Mouse (Mus musculus): ENCODE measurements around the gene Ccnjl. TPM values are rescaled to one million over a fixed set of nuclear protein-coding genes. Genes with fewer than 3 reads are reported as not detected.

The Ccnjl gene
- not detected for polyA plus RNA-seq (2017; shearing (Covaris generic))

DNA sequence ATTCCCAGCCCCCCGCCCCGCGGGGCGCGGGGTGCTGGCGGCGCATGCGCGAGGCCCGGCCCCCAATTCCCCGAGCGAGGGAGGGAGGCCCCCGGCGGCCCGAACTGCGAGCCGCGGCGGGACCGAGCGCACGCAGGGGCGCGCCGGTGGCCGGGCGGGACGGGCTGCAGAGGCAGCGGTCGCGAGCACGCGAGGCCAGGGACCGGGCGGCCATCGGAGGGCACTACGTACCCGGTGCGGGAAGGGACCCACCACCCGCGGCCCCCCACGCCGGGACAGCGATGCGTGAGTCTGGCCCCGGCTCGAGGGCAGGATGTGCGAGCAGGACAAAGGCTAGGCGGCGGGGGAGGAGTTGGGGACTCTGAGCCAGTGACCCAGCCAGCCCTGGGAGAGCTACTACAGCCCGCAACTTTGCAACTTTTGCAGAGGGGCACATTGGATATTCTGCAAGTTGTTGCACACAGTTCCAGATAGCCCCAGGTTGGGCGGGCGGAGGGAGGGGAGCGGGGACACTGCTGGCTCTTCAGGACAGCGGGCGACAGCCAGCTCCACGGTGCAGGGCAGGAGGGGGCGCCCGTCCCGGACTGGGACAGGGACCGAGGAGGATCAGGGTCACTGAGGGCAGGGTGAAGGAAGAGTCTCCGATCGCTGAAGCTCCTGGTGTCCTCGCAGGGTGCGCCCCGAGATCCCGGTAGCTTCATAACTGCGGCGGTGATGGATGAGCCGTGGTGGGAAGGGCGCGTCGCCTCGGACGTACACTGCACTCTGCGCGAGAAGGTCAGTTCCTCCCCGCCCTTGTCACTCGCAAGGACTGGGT lies at the start of gene Ccnjl:
TSS of gene Ccnjl (plus strand) at position 102 of the 817 bp plus-strand sequence.

DNA sequence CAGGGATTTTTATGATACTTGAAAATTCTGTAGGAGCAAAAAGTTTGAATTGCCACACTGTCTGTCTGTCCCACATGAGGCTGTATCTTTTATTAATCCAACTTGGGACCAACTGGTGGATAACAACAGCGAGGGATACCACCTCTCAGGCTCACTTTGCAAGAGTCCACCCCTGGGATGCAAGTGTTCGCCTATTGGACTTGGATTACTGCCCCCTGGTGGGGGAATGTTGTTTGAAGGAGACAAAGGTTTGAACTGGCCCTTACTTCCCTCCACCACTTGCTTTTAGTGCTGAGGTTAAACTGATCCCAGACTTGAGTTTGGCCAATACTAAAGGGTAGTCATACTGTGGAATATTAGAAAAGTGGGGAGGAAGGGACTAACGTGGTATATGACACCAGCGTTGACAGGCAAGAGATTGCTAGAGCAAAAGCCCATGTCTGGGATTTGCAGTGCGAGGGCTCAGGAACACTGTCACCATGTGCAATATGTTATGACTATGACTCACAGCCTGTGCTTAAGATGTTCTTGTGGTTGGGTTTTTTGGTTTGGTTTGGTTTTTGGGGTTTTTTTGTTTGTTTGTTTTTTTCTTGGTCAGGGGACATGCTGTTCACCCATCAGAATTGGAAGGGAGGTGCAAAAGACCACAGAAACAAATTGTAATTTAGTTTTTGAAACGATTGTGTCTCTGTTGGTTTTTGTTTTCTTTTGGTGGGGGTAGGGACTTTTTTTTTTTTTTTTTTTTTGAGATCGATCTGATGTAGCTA lies 57.9 kb downstream of the Ccnjl start, which contains the start of gene 4933415A04Rik:
TSS of gene 4933415A04Rik (plus strand) at position 717 of the 767 bp plus-strand sequence.

GRCm38 (mm10) chr11:43601440-43601839 lies 72.9 kb downstream of the Ccnjl start, which contains the start of gene Fabp6:
Fabp6 (minus strand) TSS chr11:43601540.

Other genes starting within 250 kb of the Ccnjl start
- gene Pttg1, start 102.5 kb upstream of the Ccnjl start, polyA plus RNA-seq (2017; shearing (Covaris generic)): 185 TPM
- 117 TPM for gene Slu7, start 95.0 kb upstream of the Ccnjl start, polyA plus RNA-seq (2017; shearing (Covaris generic))
- not detected for gene C1qtnf2, start 54.5 kb upstream of the Ccnjl start, polyA plus RNA-seq (2017; shearing (Covaris generic))
- gene 4933415A04Rik, start 58.3 kb downstream of the Ccnjl start, polyA plus RNA-seq (2017; shearing (Covaris generic)): not detected
- not detected for gene Fabp6, start 72.8 kb downstream of the Ccnjl start, polyA plus RNA-seq (2017; shearing (Covaris generic))
- gene Pwwp2a, start 153.2 kb downstream of the Ccnjl start, polyA plus RNA-seq (2017; shearing (Covaris generic)): 12.0 TPM
- 85.3 TPM for gene Ttc1, start 219.2 kb downstream of the Ccnjl start, polyA plus RNA-seq (2017; shearing (Covaris generic))